Mouse (Mus musculus) spleen, postnatal 14 days (tissue): ENCODE data around the gene Kmt2d.

Experiments
- DNase-seq, 2 experiments: peaks; one replicate each; pipeline ENCODE4 v3.0.0; 2021 to 2022; ENCODE audit warnings: low spot score in 2 of 2

The Kmt2d gene

GRCm38 (mm10) chr15:98887526-98887925, 16.5 kb upstream of the Kmt2d start:
- DNase-seq = no peak

DNA sequence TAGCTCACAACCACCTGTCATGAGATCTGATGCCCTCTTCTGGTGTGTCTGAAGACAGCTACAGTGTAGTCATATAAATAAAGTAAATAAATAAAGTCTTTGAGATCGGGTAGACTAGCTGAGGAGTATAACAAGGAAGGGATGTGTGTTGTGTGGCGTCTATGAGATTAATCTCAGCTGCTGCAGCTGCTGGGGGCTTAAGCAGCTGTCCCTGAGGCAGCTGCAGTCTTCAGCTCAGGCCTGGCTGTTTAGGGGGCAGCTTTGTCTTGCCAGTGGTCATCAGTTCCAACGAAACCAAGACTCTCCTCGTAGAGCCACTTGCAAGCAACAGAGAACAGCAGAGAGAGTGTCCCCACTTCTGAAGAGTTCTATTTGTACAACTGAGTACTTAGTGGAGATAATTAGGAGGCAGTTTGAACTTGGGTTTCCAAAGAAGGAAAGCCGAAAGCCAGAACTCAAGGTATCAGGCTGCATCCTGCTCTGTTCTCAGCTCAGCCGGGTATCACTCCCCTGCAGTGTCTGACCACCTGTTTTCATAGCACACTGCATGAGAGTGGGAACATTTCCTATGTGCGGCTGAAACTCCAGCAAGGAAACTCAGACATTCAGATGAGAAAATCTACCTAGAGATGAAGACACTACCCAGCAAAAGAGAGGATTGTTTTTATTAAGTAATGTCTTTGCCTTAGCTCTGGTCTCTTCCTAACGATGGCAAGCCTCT, 15.8 kb upstream of the Kmt2d start:
- no peak for DNase-seq

GRCm38 (mm10) chr15:98884106-98884505, 13.1 kb upstream of the Kmt2d start:
- DNase-seq = no peak

- DNase-seq = no peak
These were observed 12.7 kb upstream of the Kmt2d start for GRCm38 (mm10) chr15:98883661-98884060.

DNA sequence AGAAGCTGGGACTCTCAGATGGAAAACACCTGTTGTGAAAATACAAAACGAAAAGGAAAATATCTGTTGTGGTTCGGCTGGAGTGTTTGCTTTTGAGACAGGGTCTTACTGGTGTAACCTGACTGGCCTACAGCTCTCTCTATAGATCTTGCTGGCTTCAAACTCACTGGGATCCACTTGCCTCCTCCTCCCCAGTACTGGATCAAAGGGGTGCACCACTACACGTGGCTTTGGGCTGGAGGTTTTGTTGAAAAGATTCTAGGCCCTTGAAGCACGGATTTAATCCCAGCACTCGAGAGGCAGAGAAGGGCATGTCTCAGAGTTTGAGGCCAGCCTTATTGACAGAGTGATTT, 10.6 kb upstream of the Kmt2d start:
- DNase-seq = no peak

GRCm38 (mm10) chr15:98880978-98881655, 10.1 kb upstream of the Kmt2d start:
- DNase-seq = peak; percentile 75 to 76

GRCm38 (mm10) chr15:98877331-98877730, 6.3 kb upstream of the Kmt2d start:
- peak in 1 of 2 experiments; percentile 68 for DNase-seq

DNA sequence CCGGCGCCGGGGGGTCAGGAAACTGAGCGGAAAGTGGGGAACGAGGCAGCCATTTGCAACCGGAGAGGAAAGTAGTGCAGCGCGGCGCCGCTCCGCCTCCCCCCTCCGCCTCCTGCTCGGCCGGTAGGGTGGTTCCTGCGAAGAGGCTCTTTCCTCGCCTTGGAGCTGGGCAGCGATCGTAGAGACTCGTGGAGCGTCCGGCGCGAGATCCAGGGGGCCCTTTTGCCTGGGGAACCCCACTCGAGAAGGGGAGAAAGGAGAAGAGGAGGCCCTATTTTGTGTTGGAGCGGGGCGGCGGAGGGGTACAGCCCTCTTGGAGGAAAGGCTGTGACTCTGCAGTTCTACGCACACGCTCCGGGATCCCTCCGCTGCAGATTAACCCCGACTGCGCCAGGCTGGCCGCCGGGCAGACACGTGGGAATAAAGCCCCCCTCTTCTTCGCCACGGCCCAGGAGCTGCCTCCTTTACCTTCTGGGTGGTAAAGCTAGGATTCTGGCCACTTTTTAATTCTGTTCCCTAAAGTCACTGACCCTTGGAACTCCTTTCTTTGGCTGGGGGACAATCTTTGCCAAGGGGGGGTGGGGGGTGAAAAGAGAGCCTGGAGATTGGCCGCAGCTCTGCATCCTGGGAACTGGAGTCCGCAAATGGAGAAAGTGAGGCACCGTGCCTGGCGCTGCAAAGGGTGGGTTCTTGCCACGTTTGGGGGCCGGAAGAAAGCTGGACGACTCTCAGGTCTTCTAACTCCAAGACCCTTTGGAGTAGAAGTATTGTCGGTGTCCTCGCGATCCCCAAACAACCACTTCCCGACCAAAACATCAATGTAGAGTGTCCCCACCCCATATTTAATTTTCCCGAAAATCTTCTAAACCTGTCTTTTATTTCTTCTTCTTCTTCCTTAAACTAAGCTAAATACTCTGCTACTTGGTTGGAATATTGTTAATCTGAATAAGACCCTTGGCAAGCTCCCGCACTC, 1.2 kb upstream of the Kmt2d start:
- peak; percentile 82 to 84 for DNase-seq

- DNase-seq = peak in 1 of 2 experiments; percentile 9
These were observed 580 bp downstream of the Kmt2d start for GRCm38 (mm10) chr15:98870179-98871069.

DNA sequence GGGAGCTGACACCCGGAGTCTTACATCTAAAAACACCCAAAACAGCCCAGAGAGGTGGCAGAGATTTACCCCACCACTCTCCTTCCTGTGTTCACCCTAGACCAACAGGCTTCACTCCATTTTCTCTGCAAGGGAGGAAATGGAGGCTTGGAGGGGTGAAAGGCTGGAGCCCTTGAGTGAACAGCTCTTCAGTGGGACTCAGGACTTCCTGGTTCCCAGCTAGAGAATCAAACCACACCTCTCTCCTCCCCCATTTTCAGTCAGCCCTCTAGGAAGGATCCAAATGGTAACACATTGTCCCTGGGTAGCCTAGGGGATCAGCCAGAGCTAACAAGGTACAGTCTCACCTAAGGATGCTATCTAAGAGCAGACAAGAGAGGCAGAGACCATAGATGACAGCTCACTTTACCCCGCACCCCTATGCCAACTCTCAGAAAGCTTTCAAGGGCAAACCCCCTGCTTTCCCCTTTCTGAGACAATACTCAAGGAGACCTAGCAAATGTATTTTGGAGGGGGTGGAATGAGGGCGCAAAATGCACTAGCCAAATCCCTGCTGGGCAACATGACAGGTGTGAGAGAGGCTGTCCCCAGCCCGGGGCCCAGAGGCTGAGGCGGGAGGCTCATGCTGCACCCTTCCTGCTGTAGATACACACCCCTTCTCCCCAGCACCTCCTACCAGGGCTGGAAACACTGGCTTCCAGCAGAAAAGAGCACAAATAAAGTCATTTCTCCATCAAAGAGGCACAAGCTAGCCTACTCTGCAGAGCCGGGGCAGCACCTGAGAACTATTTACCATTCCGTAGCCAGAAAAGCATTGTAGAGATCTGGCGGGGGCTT, 1.4 kb downstream of the Kmt2d start:
- DNase-seq = peak in 1 of 2 experiments; percentile 7

DNA sequence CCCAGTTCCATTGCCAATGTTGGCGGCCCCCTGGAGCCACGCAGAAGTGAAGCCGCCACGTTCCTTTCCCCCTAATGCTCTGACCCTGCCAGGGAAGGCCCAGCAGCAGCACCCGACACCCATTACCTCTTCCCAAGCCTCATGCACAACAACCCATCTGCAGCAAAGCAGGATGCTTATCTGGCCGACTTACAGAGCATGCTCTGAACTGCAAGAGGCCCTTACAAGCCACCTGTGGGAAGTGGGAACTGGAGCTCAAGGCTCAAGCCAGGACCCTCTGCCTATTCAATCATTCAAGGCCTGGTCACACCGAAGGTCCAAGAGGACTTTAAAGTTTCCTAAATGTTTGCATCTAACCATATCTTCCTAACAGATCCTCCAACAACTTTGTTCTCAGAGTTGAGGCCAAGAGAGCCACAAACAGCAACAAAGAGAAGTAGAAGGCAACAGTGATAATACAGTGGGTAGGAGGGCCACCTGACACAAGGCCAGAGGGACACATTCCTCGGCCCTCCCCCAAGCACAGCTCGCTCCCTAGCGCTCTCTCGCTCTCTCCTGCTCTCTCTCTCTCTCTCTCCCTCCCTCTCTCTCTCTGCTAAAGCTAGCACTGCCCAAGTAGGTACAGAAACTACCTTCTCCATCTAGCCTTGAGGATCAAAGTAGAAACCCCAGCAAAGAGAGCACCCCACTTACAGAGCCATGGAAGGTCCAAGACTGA, 2.5 kb downstream of the Kmt2d start:
- DNase-seq = no peak

- DNase-seq = peak; percentile 18 to 55
These were observed 3.7 kb downstream of the Kmt2d start for GRCm38 (mm10) chr15:98867321-98867720.

DNA sequence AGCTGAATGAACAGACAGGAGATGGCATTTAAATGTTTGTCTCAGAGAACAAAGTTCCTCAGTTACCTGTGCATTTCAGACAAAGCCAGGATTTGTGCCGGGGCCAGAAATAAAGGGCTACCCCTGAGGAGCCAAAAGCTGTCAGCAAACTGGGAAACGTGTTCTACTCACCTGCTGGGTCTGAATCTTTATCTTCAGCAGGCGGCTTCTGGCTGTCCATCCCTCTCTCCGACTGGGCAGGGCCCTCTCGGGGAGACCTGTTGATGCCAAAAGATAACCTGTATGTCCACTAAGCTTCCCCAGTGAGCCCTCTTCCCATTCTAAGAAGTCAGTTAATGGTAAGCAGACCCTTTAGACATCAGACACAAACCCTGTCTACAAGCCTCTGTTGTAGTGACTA, 4.5 kb downstream of the Kmt2d start:
- no peak for DNase-seq

GRCm38 (mm10) chr15:98865771-98866170, 5.2 kb downstream of the Kmt2d start:
- DNase-seq = no peak

- DNase-seq = no peak
These were observed 6.1 kb downstream of the Kmt2d start for GRCm38 (mm10) chr15:98864951-98865350.

GRCm38 (mm10) chr15:98863451-98863958, 7.5 kb downstream of the Kmt2d start:
- no peak for DNase-seq

GRCm38 (mm10) chr15:98861701-98862410, 9.1 kb downstream of the Kmt2d start:
- DNase-seq = no peak

DNA sequence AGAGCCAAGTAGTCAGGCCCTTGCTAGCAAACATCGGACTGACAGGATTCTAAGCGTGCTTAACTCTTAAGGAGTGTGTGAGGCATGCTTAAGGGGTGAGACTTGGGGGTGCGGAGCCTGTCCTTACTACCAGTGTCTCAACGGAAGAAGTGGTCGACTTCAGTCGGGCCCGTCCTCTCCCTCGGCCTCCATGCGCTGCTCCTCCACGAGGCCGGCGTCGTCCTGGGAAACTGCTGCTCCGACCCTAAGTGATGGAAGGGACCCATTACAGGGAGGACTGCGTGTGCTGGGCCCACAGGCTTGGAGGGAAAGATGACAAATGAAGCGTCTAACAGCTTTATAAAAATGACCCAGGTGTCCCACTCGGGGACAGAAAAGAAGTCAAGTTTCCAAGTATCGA, 10.1 kb downstream of the Kmt2d start:
- DNase-seq = no peak
